Mouse (Mus musculus) CH12.LX (cell line): ENCODE measurements around the gene Rap1gds1. TPM values are rescaled to one million over a fixed set of nuclear protein-coding genes. Genes with fewer than 3 reads are reported as not detected.

Experiments
- DNase-seq: peaks from one replicate; pipeline ENCODE4 v3.0.0-alpha.2; 2013; ENCODE audit errors: extremely low read depth
- H3K27ac ChIP-seq: 2 replicates; pipeline ENCODE4 v1.5.1; 2012; ENCODE audit warnings: low read depth, mild to moderate bottlenecking, control low read depth, moderate library complexity; ENCODE audit not compliant: insufficient read depth
- H3K27me3 ChIP-seq: replicated peaks from 2 replicates; pipeline ENCODE3; 2012; ENCODE audit warnings: inconsistent platforms
- H3K36me3 ChIP-seq, 2 experiments: replicated peaks in 1 of 2; 2 replicates each; pipeline versions ENCODE3 to v1.6.1; 2012; ENCODE audit warnings: inconsistent platforms in 1 of 2, low read length in 1 of 2, mild to moderate bottlenecking in 1 of 2, mixed read lengths in 1 of 2, moderate library complexity in 1 of 2; ENCODE audit not compliant: control insufficient read depth in 1 of 2, insufficient read depth in 1 of 2
- H3K4me1 ChIP-seq, 2 experiments: 2 replicates each; pipeline ENCODE4 v1.6.1; 2012; ENCODE audit warnings: inconsistent platforms in 1 of 2, moderate library complexity in 1 of 2; ENCODE audit not compliant: insufficient read depth in 2 of 2, control insufficient read depth in 1 of 2
- H3K4me2 ChIP-seq: 2 replicates; pipeline ENCODE4 v1.6.1; 2012; ENCODE audit warnings: low read depth, mild to moderate bottlenecking, control low read depth; ENCODE audit not compliant: poor library complexity, insufficient read depth, severe bottlenecking
- H3K4me3 ChIP-seq, 3 experiments: fragments of 150-350 bp in 1 of 3; sonication (generic) in 1 of 3; replicated peaks in 1 of 3; 2 replicates each; pipeline versions ENCODE3 to v1.5.1; 2011 to 2012; ENCODE audit warnings: low read depth in 2 of 3, low read length in 2 of 3, mild to moderate bottlenecking in 2 of 3, moderate library complexity in 2 of 3, control low read depth in 1 of 3, improper control_type of control experiment in 1 of 3, inconsistent platforms in 1 of 3, mixed read lengths in 1 of 3; ENCODE audit not compliant: poor library complexity in 1 of 3
- H3K79me2 ChIP-seq: replicated peaks from 2 replicates; pipeline ENCODE4 v1.6.1; 2012; ENCODE audit warnings: mild to moderate bottlenecking, moderate library complexity; ENCODE audit not compliant: control insufficient read depth, poor library complexity, insufficient read depth, severe bottlenecking; ENCODE audit errors: extremely low read depth
- H3K9ac ChIP-seq: 2 replicates; pipeline ENCODE4 v1.6.1; 2012; ENCODE audit warnings: low read depth, mild to moderate bottlenecking, control low read depth, moderate library complexity; ENCODE audit not compliant: insufficient read depth
- H3K9me3 ChIP-seq: replicated peaks from 2 replicates; pipeline ENCODE3; 2012; ENCODE audit warnings: low read length, inconsistent platforms, mixed read lengths
- BHLHE40 ChIP-seq: IDR thresholded peaks from 2 replicates; pipeline ENCODE4 v1.6.1; 2011; ENCODE audit warnings: mild to moderate bottlenecking, low read depth, low read length, improper control_type of control experiment
- CHD1 ChIP-seq: IDR thresholded peaks from 2 replicates; pipeline ENCODE4 v1.6.1; 2012; ENCODE audit warnings: low read depth, low read length, improper control_type of control experiment, inconsistent platforms
- CHD2 ChIP-seq: IDR thresholded peaks from 2 replicates; pipeline ENCODE4 v1.6.1; 2011; ENCODE audit warnings: low read length, improper control_type of control experiment
- ELF1 ChIP-seq: IDR thresholded peaks from 2 replicates; pipeline ENCODE4 v1.6.1; 2014; ENCODE audit warnings: low read depth, mild to moderate bottlenecking, inconsistent platforms, low read length, improper control_type of control experiment
- EP300 ChIP-seq: IDR thresholded peaks from 2 replicates; pipeline ENCODE4 v1.6.1; 2011; ENCODE audit warnings: low read length, improper control_type of control experiment
- ETS1 ChIP-seq: conservative IDR thresholded peaks from 2 replicates; pipeline ENCODE4 v1.6.1; 2012; ENCODE audit warnings: low read depth, mild to moderate bottlenecking, inconsistent platforms, low read length, improper control_type of control experiment, moderate library complexity
- GABPA ChIP-seq: IDR thresholded peaks from 2 replicates; pipeline ENCODE4 v1.6.1; 2012; ENCODE audit warnings: low read depth, low read length, improper control_type of control experiment, inconsistent platforms; ENCODE audit not compliant: insufficient replicate concordance
- JUN ChIP-seq: IDR thresholded peaks from 2 replicates; pipeline ENCODE4 v1.6.1; 2011; ENCODE audit warnings: low read depth, mild to moderate bottlenecking, low read length, improper control_type of control experiment, moderate library complexity; ENCODE audit not compliant: insufficient read depth
- JUND ChIP-seq: conservative IDR thresholded peaks from 2 replicates; pipeline ENCODE4 v1.6.1; 2011; ENCODE audit warnings: low read depth, low read length, improper control_type of control experiment
- MAFK ChIP-seq: IDR thresholded peaks from 2 replicates; pipeline ENCODE4 v1.6.1; 2011; ENCODE audit warnings: low read length, improper control_type of control experiment; ENCODE audit not compliant: insufficient replicate concordance
- MAZ ChIP-seq: IDR thresholded peaks from 2 replicates; pipeline ENCODE4 v1.6.1; 2012; ENCODE audit warnings: low read depth, mild to moderate bottlenecking, inconsistent platforms, low read length, improper control_type of control experiment, moderate library complexity
- MEF2A ChIP-seq: IDR thresholded peaks from 2 replicates; pipeline ENCODE4 v1.6.1; 2014; ENCODE audit warnings: low read depth, mild to moderate bottlenecking, inconsistent platforms, low read length, improper control_type of control experiment, borderline replicate concordance
- MYC ChIP-seq: IDR thresholded peaks from 2 replicates; pipeline ENCODE4 v1.6.1; 2011; ENCODE audit warnings: low read depth, mild to moderate bottlenecking, improper control_type of control experiment, low read length
- NRF1 ChIP-seq: IDR thresholded peaks from 2 replicates; pipeline ENCODE4 v1.6.1; 2014; ENCODE audit warnings: low read depth, mild to moderate bottlenecking, inconsistent platforms, low read length, improper control_type of control experiment, moderate library complexity
- POLR2A ChIP-seq: IDR thresholded peaks from 2 replicates; pipeline ENCODE4 v1.6.1; 2011; ENCODE audit warnings: low read depth, mild to moderate bottlenecking, improper control_type of control experiment, low read length
- POLR2AphosphoS2 ChIP-seq: IDR thresholded peaks from 2 replicates; pipeline ENCODE4 v1.6.1; 2011; ENCODE audit warnings: low read depth, low read length, improper control_type of control experiment
- RAD21 ChIP-seq: IDR thresholded peaks from 2 replicates; pipeline ENCODE4 v1.6.1; 2011; ENCODE audit warnings: low read depth, mild to moderate bottlenecking, low read length, improper control_type of control experiment, moderate library complexity
- RCOR1 ChIP-seq: conservative IDR thresholded peaks from 2 replicates; pipeline ENCODE4 v1.6.1; 2012; ENCODE audit warnings: low read depth, mild to moderate bottlenecking, inconsistent platforms, low read length, improper control_type of control experiment
- SMC3 ChIP-seq: IDR thresholded peaks from 2 replicates; pipeline ENCODE4 v1.6.1; 2011; ENCODE audit warnings: low read depth, low read length, improper control_type of control experiment
- TBP ChIP-seq: conservative IDR thresholded peaks from 2 replicates; pipeline ENCODE4 v1.6.1; 2011; ENCODE audit warnings: low read depth, low read length, improper control_type of control experiment
- UBTF ChIP-seq: IDR thresholded peaks from 2 replicates; pipeline ENCODE4 v1.6.1; 2012; ENCODE audit warnings: low read depth, mild to moderate bottlenecking, inconsistent platforms, low read length, improper control_type of control experiment, moderate library complexity
- USF1 ChIP-seq: IDR thresholded peaks from 2 replicates; pipeline ENCODE4 v1.6.1; 2014; ENCODE audit warnings: low read depth, mild to moderate bottlenecking, inconsistent platforms, low read length, improper control_type of control experiment
- USF2 ChIP-seq: conservative IDR thresholded peaks from 2 replicates; pipeline ENCODE4 v1.6.1; 2011; ENCODE audit warnings: low read depth, low read length, improper control_type of control experiment
- ZNF384 ChIP-seq: IDR thresholded peaks from 2 replicates; pipeline ENCODE4 v1.6.1; 2012; ENCODE audit warnings: low read depth, low read length, improper control_type of control experiment, inconsistent platforms
- dilution Hi-C: fragments of 300-500 bp; cut with MboI; formaldehyde crosslinking; loops from 2 replicates; pipeline ENCODE4 v1.14.3; 2020; ENCODE audit warnings: low sequenced_read_pairs; ENCODE audit not compliant: extremely low pct_unique_long_range_greater_than_20kb, extremely low pct_ligation_motif_present
- in situ Hi-C: fragments of 300-500 bp; cut with MboI; formaldehyde crosslinking; loops from 3 replicates; pipeline ENCODE4 v1.14.3; 2019; ENCODE audit warnings: low sequenced_read_pairs, low pct_ligation_motif_present, low pct_unique_long_range_greater_than_20kb, mixed read lengths
- polyA plus RNA-seq: library from polyadenylated mRNA; unstranded; fragments of >175 nt; gene quantifications from 2 replicates; pipeline ENCODE4 v1.2.1, GENCODE M21; 2012; ENCODE audit warnings: low read depth; ENCODE audit not compliant: insufficient read length
- total RNA-seq, 2 experiments: library from RNA; depleted of rRNA; stranded (reverse); fragments of 300-350 nt in 1 of 2; fragments of >200 nt in 1 of 2; gene quantifications; 2 replicates each; pipeline ENCODE4 v1.2.3; 2012 to 2014

The Rap1gds1 gene
- total and polyA plus RNA-seq, 3 experiments = 24.4 to 36.7 (median 26.3) TPM

DNA sequence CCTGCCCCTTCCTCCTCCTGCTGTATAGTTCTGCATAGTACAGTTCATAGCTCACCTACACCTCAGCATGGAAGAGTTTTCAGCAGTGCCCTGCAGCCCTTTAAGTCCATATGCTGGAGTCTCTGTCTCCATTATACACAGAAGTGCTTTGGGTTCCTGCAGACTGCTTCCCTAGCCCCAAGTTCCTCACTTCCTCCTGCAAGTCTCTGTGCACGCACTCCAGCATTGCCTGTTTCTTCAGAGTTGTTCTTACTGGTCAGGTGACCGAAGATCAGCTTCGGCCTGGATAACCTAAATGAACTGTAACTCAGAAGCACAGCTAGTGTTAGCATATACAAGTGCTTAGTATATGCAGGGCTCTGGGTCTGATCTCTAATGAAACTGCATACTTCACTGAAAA, 12.9 kb downstream of the Rap1gds1 start:
- DNase-seq = no peak
- Histone ChIP-seq H3K9ac (no peak overlapping the region), H3K27ac (no peak overlapping the region), H3K79me2 (no peaks in the 10 kb centered on the region), H3K4me1 (peaks cover 0 to 10% of the 10 kb centered on the region in 2 experiments; a peak in 3 of 4 replicates), H3K36me3 (peaks cover 0 to 12% of the 10 kb centered on the region in 2 experiments), H3K27me3 (no peaks in the 10 kb centered on the region), H3K4me2 (no peak overlapping the region), H3K4me3 (no peak overlapping the region), H3K9me3 (no peaks in the 10 kb centered on the region)
- dilution Hi-C loops (no loop called here), in situ Hi-C loops (no loop called here)
- TF ChIP-seq JUND (no peak), MYC (no peak), SMC3 (no peak), JUN (no peak), TBP (no peak), RAD21 (no peak), UBTF (no peak), POLR2AphosphoS2 (no peak), EP300 (no peak), MAZ (no peak), RCOR1 (no peak)

DNA sequence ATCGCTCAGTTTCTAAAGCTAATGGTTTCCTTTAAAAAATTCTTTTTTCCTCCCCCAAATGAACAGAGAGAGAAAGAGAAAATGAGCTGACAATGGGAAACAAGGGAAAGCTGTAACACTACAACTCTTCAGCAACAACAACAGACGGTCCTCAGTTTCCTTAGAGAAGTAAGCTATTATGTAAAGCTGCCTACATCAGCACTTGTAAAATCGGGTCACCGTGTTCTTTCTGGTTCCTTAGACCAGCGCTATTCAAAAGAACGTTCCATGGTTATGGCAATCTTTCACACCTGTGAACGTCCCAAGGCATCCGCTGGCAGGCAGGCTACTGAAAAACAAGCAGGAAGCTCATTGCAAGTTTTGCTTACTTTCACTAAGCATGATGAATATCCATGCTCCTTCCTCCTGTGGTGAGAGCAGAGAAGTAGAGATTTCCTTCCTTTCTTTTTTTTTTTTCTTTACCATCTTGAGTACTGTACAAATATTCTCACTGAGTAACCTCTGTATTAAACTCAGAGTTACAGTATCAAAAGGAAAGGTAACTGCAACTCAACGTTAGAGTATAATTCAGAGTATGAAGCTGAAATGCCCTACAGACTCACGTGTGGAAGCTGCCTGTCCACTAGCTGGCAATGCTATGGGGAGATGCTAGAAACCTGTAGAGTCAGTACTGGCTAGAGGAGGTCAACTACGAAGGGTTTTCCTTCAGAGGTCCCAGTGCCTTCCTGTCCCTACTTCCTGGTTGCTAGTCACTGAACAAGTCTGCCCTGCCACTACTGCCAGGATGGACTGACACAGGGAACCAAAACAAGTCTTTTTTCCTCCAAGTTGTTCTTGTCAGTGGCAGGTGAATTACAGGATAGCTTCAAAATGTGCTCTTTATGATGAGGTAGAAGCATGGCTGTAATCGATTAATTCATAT, 26.0 kb downstream of the Rap1gds1 start:
- dilution Hi-C loops = no loop called here
- H3K9ac ChIP-seq = no peak overlapping the region
- peaks cover 0 to 18% of the 10 kb centered on the region in 2 experiments for H3K36me3 ChIP-seq
- no peaks in the 10 kb centered on the region for H3K79me2 ChIP-seq
- H3K27me3 ChIP-seq = no peaks in the 10 kb centered on the region
- H3K9me3 ChIP-seq = no peaks in the 10 kb centered on the region
- TF ChIP-seq NRF1 (no peak), USF1 (no peak), MEF2A (no peak), ETS1 (no peak), CHD1 (no peak), MYC (no peak), ZNF384 (no peak), JUND (no peak), MAFK (no peak), SMC3 (no peak), ELF1 (no peak), UBTF (no peak), CHD2 (no peak), POLR2A (no peak), GABPA (no peak), USF2 (no peak), RCOR1 (no peak), BHLHE40 (no peak)
- no peak for DNase-seq
- H3K4me3 ChIP-seq = no peak overlapping the region
- in situ Hi-C loops = no loop called here
- no peak overlapping the region for H3K4me2 ChIP-seq
- no peak overlapping the region for H3K27ac ChIP-seq
- H3K4me1 ChIP-seq = peaks cover 3 to 10% of the 10 kb centered on the region in 2 experiments; a peak in 3 of 4 replicates
